Mouse (Mus musculus) hindbrain, embryonic 15.5 days (tissue): ENCODE data around the gene Sppl3. TPM values are rescaled to one million over a fixed set of nuclear protein-coding genes. Genes with fewer than 3 reads are reported as not detected.

Source experiments
- ATAC-seq: fragments of 200-750 bp; cut with Nextera tagmentation; 2 replicates; pipeline ENCODE4 v1.8.0; 2017; ENCODE audit warnings: low read depth, moderate number of reproducible peaks, moderate TSS enrichment; ENCODE audit not compliant: low FRiP score
- H3K27ac ChIP-seq: fragments of 300-500 bp; sonication (generic); replicated peaks from 2 replicates; pipeline ENCODE4 v1.5.1; 2015; ENCODE audit warnings: mild to moderate bottlenecking, inconsistent platforms
- H3K27me3 ChIP-seq: fragments of 300-500 bp; sonication (generic); 2 replicates; pipeline ENCODE4 v1.6.1; 2015; ENCODE audit warnings: control low read depth, inconsistent platforms
- H3K36me3 ChIP-seq: fragments of 300-500 bp; sonication (generic); 2 replicates; pipeline ENCODE4 v1.6.1; 2015; ENCODE audit warnings: control low read depth, inconsistent platforms
- H3K4me1 ChIP-seq: fragments of 300-500 bp; sonication (generic); replicated peaks from 2 replicates; pipeline ENCODE4 v1.6.1; 2015; ENCODE audit warnings: control low read depth, inconsistent platforms
- H3K4me2 ChIP-seq: fragments of 300-500 bp; sonication (generic); 2 replicates; pipeline ENCODE4 v1.6.1; 2015; ENCODE audit warnings: moderate library complexity, mild to moderate bottlenecking, inconsistent platforms
- H3K4me3 ChIP-seq: fragments of 300-500 bp; sonication (generic); 2 replicates; pipeline ENCODE4 v1.5.1; 2015; ENCODE audit warnings: mild to moderate bottlenecking, inconsistent platforms
- H3K9ac ChIP-seq: fragments of 300-500 bp; sonication (generic); 2 replicates; pipeline ENCODE4 v1.6.1; 2015; ENCODE audit warnings: inconsistent platforms
- H3K9me3 ChIP-seq: fragments of 300-500 bp; sonication (generic); 2 replicates; pipeline ENCODE4 v1.6.1; 2016; ENCODE audit warnings: control low read depth, inconsistent platforms
- WGBS: fragments of 180-500 bp; shearing (Covaris S2); methylation state at CpG from one replicate; pipeline ENCODE4 v1.1.7; 2015; 5-methylcytosine and 5-hydroxymethylcytosine counted together
- polyA plus RNA-seq: library from polyadenylated mRNA; unstranded; fragments of >200 nt; fragmentation: Nextera tagmentation; extraction: Ambion mirVana; gene quantifications from 2 replicates; pipeline ENCODE4 v1.2.1, GENCODE M21; 2015

The Sppl3 gene
- polyA plus RNA-seq, 1 experiment from 2014 or later, result 46.1 TPM

DNA sequence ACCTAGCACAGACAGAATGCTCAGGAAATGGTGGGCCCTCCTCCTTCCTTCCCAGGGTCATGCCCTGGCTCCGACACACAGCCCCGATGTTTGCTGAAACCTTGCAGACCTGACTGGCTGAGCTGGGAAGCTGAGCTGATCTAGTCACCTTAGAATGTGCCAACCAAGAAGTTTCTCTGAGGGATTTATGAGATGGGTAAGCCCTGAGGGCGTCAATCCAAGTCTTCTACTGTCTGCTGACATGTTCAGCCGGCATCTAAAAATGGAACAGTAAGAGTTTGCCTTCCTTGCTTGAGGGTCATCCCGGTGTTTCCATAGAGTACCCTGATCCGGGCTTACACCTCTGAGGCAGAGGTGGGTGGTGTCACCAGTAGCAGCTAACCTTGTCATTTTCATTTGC is 8.2 kb upstream of the Sppl3 start:
- H3K9ac ChIP-seq, result no peak overlapping the region
- H3K36me3 ChIP-seq, result no peaks in the 10 kb centered on the region
- no peaks in the 10 kb centered on the region for H3K27me3 ChIP-seq
- H3K27ac ChIP-seq, result no peak overlapping the region
- ATAC-seq, result no peak
- no peaks in the 10 kb centered on the region for H3K9me3 ChIP-seq
- WGBS, result 80% methylated on average over 6 of the region's 6 CpGs
- H3K4me2 ChIP-seq, result no peak overlapping the region
- no peaks in the 10 kb centered on the region for H3K4me1 ChIP-seq
- H3K4me3 ChIP-seq, result no peak overlapping the region

DNA sequence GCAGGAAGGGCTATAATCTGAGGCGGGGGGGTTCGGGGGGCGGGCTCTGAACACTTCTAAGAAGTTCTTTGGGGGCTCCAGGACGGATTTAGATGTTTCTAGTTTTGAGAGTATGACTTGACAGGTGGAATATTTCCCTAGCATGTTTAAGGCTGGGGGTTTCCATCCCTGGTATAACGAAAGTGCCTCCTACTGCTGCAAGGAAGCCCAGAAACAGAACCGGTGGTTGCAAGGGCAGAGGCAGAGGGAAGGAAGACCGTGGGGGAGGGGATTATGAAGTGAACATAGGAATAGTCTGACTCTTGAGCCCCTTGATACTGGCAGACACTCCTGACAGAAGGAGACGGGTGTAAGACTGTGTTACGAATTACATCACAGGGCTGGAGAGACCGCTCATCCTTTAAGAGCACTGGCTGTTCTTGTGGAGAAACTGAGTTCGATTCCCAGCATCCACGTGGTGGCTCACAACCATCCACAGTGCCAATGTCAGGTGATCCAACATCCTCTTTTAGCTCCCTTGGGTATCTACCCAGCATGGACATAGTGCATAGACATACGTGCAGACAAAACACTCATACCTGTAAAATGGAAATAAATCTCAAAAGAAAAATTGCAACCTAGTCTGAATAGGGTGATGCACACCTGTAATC is 7.6 kb upstream of the Sppl3 start:
- Histone ChIP-seq H3K9ac (no peak overlapping the region), H3K27ac (no peak overlapping the region), H3K4me1 (no peaks in the 10 kb centered on the region), H3K4me2 (no peak overlapping the region), H3K9me3 (no peaks in the 10 kb centered on the region), H3K27me3 (no peaks in the 10 kb centered on the region), H3K36me3 (no peaks in the 10 kb centered on the region), H3K4me3 (no peak overlapping the region)
- ATAC-seq, result no peak
- WGBS, result 80% methylated on average over 13 of the region's 13 CpGs

DNA sequence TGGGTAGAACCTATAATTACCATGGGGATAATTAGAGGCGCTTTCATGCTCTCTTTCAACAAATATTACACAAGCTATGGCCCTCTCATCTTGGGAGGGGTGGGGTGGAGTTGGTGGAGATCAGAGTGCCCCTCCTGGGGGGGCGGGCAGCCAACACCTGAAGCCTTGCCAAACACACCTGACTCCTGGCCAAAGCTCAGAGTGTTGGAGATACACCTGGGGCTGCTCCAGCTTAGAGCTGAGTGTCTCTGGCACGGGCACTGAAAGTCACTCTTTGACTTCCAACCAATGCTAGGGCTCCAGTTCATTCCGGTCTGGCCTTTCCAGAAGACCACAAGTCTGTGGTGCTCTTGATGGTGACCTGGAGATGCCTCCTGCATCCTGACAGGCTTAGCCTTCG is 3.2 kb upstream of the Sppl3 start:
- no peak for ATAC-seq
- no peaks in the 10 kb centered on the region for H3K36me3 ChIP-seq
- no peak overlapping the region for H3K4me2 ChIP-seq
- H3K4me1 ChIP-seq, result peaks cover 15% of the 10 kb centered on the region
- H3K9ac ChIP-seq, result no peak overlapping the region
- no peak overlapping the region for H3K27ac ChIP-seq
- no peaks in the 10 kb centered on the region for H3K9me3 ChIP-seq
- 89% methylated on average over 5 of the region's 5 CpGs for WGBS
- H3K27me3 ChIP-seq, result no peaks in the 10 kb centered on the region
- no peak overlapping the region for H3K4me3 ChIP-seq

DNA sequence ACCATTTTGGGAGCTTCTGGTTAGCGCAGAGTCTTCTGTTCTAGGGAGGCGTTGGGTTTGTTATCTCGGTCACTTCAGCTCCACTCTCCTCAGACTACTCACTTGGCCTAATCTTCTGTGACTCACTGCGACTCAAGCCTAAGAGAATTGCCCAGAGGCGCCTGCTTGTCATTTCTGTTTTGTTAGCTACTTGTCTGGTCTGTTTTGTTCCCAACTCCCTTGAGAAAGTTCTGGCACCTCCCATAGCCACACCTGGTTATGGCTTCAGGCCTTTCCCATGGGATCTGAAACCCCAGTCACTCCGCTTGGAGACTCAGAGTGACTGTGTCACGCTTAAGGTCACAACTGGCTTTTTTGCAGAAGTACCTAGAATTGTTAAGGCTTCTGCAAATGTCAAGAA is 2.6 kb upstream of the Sppl3 start:
- H3K9ac ChIP-seq, result no peak overlapping the region
- H3K9me3 ChIP-seq, result no peaks in the 10 kb centered on the region
- no peak overlapping the region for H3K27ac ChIP-seq
- ATAC-seq, result no peak
- H3K4me1 ChIP-seq, result peaks cover 20% of the 10 kb centered on the region
- no peak overlapping the region for H3K4me3 ChIP-seq
- no peaks in the 10 kb centered on the region for H3K36me3 ChIP-seq
- H3K4me2 ChIP-seq, result no peak overlapping the region
- no peaks in the 10 kb centered on the region for H3K27me3 ChIP-seq
- 95% methylated on average over 7 of the region's 7 CpGs for WGBS

DNA sequence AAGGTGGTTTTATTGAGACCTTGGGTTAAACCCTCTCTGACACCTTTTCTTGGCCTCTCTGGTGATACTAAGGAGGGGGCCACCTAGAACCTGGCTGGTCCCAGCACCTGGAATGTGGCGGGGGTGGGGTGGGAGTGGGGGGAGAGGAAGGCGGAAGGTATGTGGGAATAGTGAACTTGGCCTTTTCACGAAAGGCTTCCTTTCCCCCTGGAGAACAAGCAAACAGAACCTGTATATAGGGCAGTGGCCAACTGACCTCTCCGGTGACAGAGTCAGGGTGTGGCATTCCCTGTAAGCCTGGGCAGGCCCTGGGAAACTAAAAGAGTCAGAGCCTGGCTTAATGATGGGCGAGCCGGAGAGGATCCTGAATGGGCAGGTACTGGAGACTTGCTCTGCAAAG is 1.8 kb upstream of the Sppl3 start:
- Histone ChIP-seq H3K9ac (no peak overlapping the region), H3K36me3 (no peaks in the 10 kb centered on the region), H3K27me3 (no peaks in the 10 kb centered on the region), H3K4me3 (no peak overlapping the region), H3K27ac (no peak overlapping the region), H3K9me3 (no peaks in the 10 kb centered on the region), H3K4me2 (no peak overlapping the region), H3K4me1 (peaks cover 26% of the 10 kb centered on the region)
- no peak for ATAC-seq
- 93% methylated on average over 6 of the region's 6 CpGs for WGBS

DNA sequence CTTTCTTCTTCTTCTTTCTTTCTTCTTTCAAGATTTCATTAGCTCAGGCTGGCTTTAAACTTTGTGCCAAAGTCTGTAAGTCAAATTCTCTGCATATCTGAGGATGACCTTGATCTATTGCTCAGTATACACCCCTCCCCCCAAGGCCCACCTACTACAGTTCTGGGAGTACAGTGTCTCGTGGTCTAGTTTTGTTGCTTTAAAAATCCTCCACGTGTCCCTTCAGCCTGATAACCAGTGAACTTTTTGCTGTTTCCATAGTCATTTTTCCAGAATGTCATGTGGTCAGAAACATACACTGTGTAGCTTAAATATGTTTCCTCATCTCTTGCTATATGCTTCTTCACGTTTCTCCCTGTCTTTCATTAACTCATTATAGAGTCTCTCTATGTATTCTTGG is 976 bp upstream of the Sppl3 start:
- Histone ChIP-seq H3K27me3 (no peaks in the 10 kb centered on the region), H3K9me3 (no peaks in the 10 kb centered on the region), H3K4me2 (peak overlapping the region; percentile 80), H3K36me3 (no peaks in the 10 kb centered on the region), H3K4me3 (peak overlapping the region; percentile 73), H3K9ac (0 out of 2 replicates have a peak overlapping the region, but pooled peaks have one; percentile 93), H3K27ac (peak overlapping the region; percentile 93), H3K4me1 (peaks cover 32% of the 10 kb centered on the region)
- ATAC-seq, result no peak
- WGBS, result 56% methylated on average over 3 of the region's 3 CpGs

DNA sequence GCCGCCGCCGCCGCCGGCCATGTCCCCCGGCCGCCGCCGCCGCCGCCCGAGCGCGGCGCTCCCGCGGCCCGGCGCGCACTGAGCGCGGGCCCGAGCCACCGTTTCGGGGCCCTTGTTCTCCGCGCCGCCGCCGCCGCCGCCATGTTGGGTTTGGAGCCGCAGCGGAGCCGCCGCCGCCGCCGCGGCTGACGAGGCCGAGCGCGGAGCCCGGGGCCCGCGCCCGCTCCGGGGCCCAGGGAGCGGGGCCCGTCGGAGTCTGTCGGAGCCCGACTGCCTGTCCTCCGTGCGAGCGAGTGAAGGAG is 231 bp downstream of the Sppl3 start:
- Histone ChIP-seq H3K4me1 (peaks cover 44% of the 10 kb centered on the region), H3K27me3 (no peaks in the 10 kb centered on the region), H3K27ac (peak overlapping the region; percentile 93), H3K9ac (peak overlapping the region; percentile 93), H3K9me3 (no peaks in the 10 kb centered on the region), H3K36me3 (no peaks in the 10 kb centered on the region), H3K4me3 (peak overlapping the region; percentile 73), H3K4me2 (peak overlapping the region; percentile 96)
- peak; percentile 49 for ATAC-seq
- under 1% methylated on average over 35 of the region's 57 CpGs for WGBS

DNA sequence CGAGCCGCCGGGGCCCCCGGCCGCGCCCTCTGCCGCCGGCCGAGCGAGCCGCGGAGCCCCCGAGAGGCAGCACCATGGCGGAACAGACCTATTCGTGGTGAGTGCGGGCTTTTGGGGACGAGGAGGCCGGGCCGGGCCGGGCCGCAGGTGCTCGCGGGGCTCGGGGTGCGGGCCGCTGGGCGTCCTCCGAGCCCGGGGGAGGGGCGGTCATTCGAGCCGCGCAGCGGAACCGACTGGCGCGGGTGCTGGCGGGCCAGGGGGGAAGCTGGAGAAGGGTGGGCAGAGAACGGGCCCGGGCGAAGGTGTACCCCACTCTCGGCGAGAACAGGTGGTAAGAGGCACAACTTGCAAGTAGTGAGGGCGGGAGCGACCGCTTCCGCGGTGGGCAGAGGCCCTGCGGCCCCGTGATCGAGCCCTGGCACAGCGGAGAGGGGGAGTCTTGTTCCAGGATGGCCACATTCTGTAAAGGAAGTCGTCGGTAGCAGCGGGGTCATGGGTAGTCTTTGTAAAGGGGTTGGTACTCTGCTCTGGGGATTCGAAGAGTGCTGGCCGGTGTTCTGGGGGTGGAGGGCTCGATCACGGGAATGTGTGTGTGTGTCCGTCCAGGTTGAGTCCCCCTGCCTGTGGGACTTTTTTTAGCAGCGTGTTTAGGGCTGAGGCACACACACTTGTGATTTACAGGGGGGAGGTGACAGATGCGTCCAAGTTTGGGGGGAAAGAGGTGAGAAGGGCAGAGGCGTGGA is 753 bp downstream of the Sppl3 start:
- under 1% methylated on average over 63 of the region's 63 CpGs for WGBS
- H3K27ac ChIP-seq, result peak overlapping the region; percentile 93
- H3K4me3 ChIP-seq, result peak overlapping the region; percentile 73
- ATAC-seq, result peak; percentile 52; the same call in 1 of the 2 replicates
- peaks cover 44% of the 10 kb centered on the region for H3K4me1 ChIP-seq
- no peaks in the 10 kb centered on the region for H3K27me3 ChIP-seq
- no peaks in the 10 kb centered on the region for H3K36me3 ChIP-seq
- peak overlapping the region; percentile 93 for H3K9ac ChIP-seq
- no peaks in the 10 kb centered on the region for H3K9me3 ChIP-seq
- H3K4me2 ChIP-seq, result peak overlapping the region; percentile 96

DNA sequence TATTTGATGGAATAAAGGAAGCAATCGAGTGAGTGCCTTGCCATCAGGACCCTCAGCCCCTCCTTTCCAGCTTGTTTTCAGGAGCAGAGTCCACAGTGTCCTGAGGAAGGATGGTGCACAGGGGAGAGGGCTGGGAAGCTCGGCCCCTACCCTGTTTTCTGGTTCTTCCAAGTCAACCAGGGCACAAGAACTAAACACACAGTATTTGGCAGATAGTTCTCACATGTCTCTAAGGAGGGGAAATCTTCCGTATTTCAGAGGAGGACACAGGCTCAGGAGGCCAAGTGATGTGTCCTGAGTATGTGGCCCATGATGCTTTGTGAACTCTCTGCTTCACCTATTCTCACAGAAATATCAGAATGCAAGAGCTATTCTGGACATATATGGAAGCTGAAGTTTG is 2.5 kb downstream of the Sppl3 start:
- Histone ChIP-seq H3K9me3 (no peaks in the 10 kb centered on the region), H3K4me3 (no peak overlapping the region), H3K36me3 (no peaks in the 10 kb centered on the region), H3K4me1 (peaks cover 44% of the 10 kb centered on the region), H3K27ac (no peak overlapping the region), H3K4me2 (peak overlapping the region; percentile 96), H3K27me3 (no peaks in the 10 kb centered on the region), H3K9ac (no peak overlapping the region)
- 53% methylated on average over 3 of the region's 3 CpGs for WGBS
- no peak for ATAC-seq

DNA sequence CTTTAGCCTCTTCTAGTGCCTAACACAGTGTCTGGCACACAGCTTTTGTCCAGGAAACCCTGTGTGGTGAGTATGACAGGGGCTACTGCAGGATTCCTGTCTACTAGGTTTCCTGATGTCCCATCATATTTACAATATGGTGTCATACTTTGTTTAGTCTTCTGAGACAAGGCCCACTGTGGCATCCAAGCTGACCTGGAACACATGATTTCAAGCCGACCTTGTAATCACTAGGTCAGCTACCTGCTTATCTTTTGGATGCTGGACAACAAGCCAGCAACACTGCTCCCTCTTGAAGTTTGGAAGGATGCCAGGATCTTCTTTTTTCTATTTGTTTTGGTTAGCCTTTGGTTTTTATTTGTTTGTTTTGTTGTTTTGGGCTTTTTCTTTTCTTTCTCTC is 3.6 kb downstream of the Sppl3 start:
- ATAC-seq, result no peak
- no peaks in the 10 kb centered on the region for H3K9me3 ChIP-seq
- H3K4me2 ChIP-seq, result no peak overlapping the region
- H3K36me3 ChIP-seq, result no peaks in the 10 kb centered on the region
- H3K4me1 ChIP-seq, result peaks cover 44% of the 10 kb centered on the region
- H3K27ac ChIP-seq, result no peak overlapping the region
- no peak overlapping the region for H3K4me3 ChIP-seq
- H3K27me3 ChIP-seq, result no peaks in the 10 kb centered on the region
- 69% methylated on average over 1 of the region's 1 CpGs for WGBS
- H3K9ac ChIP-seq, result no peak overlapping the region

DNA sequence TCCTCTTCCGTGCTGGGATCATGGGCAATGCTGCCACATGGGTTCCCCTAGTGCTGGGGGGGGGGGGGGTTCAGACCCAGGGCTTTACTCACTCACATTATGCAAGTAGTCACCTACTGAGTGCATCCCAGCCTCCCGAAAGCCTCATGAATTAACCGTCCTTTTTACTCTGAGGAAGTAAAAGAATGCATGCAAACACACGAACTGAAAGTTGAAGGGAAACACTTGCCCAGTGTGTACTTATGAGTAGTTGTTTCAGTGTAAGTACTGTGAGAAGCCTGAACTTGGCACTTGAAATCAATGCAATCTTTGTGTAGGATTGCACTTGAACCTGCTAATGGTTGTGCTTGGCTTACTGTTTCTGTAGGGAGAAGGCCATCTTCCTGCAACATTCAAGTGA is 4.2 kb downstream of the Sppl3 start:
- WGBS, result 47% methylated on average over 4 of the region's 4 CpGs
- H3K9me3 ChIP-seq, result no peaks in the 10 kb centered on the region
- no peak overlapping the region for H3K4me3 ChIP-seq
- peaks cover 42% of the 10 kb centered on the region for H3K4me1 ChIP-seq
- H3K27ac ChIP-seq, result no peak overlapping the region
- no peaks in the 10 kb centered on the region for H3K27me3 ChIP-seq
- no peak overlapping the region for H3K9ac ChIP-seq
- H3K4me2 ChIP-seq, result no peak overlapping the region
- ATAC-seq, result no peak
- H3K36me3 ChIP-seq, result no peaks in the 10 kb centered on the region

DNA sequence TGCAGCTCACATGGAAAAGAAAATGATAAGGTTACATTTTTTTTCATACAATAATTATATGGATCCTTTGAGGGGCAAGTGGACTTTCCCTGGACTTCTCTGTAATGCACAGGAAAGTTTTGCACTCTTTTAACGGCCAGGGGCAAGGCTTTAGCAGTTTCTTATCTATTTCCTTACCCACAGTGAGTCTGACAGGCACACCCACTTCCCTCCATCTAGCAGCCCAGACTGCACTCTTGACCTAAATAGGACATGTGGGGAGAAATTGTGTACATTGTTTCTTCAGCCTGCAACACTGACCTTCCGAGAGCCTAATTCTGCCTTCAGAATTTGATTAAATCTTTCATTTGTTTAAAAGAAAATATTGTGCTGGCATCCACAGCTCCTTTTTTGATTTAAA is 7.3 kb downstream of the Sppl3 start:
- H3K36me3 ChIP-seq, result no peaks in the 10 kb centered on the region
- 68% methylated on average over 2 of the region's 2 CpGs for WGBS
- H3K27me3 ChIP-seq, result no peaks in the 10 kb centered on the region
- H3K9me3 ChIP-seq, result no peaks in the 10 kb centered on the region
- peaks cover 24% of the 10 kb centered on the region for H3K4me1 ChIP-seq
- no peak overlapping the region for H3K27ac ChIP-seq
- H3K4me3 ChIP-seq, result no peak overlapping the region
- no peak for ATAC-seq
- no peak overlapping the region for H3K9ac ChIP-seq
- no peak overlapping the region for H3K4me2 ChIP-seq

DNA sequence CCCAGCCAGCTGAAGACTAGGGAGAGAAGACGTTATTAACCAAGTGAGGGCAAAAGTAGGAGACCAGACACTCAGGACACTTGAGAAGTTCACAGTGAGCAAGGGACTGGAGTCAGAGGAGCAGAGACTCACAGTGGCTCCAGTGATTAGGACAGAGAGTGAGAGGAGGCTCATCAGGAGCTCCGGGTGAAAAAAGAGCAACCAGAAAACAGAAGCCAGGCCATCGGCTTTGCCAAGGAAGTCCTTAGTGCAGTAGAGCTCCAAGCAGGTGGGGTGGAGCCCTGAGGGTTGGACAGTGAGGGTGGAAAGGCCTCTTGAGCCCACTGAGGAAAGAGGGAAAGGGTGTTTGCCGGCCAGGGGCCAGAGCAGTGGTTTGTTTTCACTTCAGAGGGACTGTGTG is 7.9 kb downstream of the Sppl3 start:
- H3K4me3 ChIP-seq, result no peak overlapping the region
- H3K9me3 ChIP-seq, result no peaks in the 10 kb centered on the region
- H3K27ac ChIP-seq, result no peak overlapping the region
- no peak overlapping the region for H3K9ac ChIP-seq
- 86% methylated on average over 4 of the region's 4 CpGs for WGBS
- peaks cover 19% of the 10 kb centered on the region for H3K4me1 ChIP-seq
- H3K27me3 ChIP-seq, result no peaks in the 10 kb centered on the region
- H3K4me2 ChIP-seq, result no peak overlapping the region
- H3K36me3 ChIP-seq, result no peaks in the 10 kb centered on the region
- ATAC-seq, result no peak
